Mouse (Mus musculus) c-Kit-positive CD71-negative TER-119-negative erythroid progenitor cells, embryonic 14.5 days (primary cell): ENCODE data around the gene Rrp7a.

ENCODE experiments used
- DNase-seq: peaks from one replicate; pipeline ENCODE4 v3.0.0-alpha.2; 2013; ENCODE audit warnings: low read depth

The Rrp7a gene

DNA sequence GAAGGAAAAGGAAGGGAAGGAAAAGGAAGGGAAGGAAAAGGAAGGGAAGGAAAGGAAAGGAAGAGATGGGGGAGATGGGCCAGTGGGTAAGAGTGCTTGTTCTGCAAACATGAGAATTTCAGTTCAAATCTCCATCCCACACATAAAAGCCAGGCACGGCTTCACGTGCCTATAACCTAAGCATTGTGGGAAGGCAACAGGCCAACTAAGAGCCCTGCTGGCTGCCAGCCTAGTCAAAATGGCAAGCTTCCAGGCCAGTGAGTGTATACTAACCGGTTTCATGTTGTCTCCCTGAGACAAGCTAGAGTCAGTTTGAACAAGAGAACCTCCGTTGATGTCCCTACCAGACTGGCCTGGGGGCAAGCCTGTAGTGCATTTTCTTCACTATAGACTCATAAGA is 57.1 kb downstream of the Rrp7a start:
- DNase-seq: no peak
